Mouse (Mus musculus) cerebellum, adult 2 months (tissue): ENCODE results near the gene Slc2a9. TPM values are rescaled to one million over a fixed set of nuclear protein-coding genes. Genes with fewer than 3 reads are reported as not detected.

Experiments used
- DNase-seq, 2 experiments: peaks; one replicate each; pipeline ENCODE4 v3.0.0; 2021
- H3K27ac ChIP-seq: fragments of 200-500 bp; 2 replicates; pipeline ENCODE4 v1.5.1; 2012; ENCODE audit warnings: low read length, control low read depth, inconsistent platforms; ENCODE audit not compliant: insufficient read depth
- H3K27me3 ChIP-seq: fragments of 200-500 bp; 2 replicates; pipeline ENCODE4 v1.6.1; 2012; ENCODE audit warnings: inconsistent platforms, mild to moderate bottlenecking, low read length, moderate library complexity; ENCODE audit not compliant: control insufficient read depth, insufficient read depth
- H3K4me1 ChIP-seq: fragments of 200-500 bp; 2 replicates; pipeline ENCODE4 v1.6.1; 2011; ENCODE audit warnings: low read length; ENCODE audit not compliant: control insufficient read depth, insufficient read depth
- H3K4me3 ChIP-seq: fragments of 200-500 bp; replicated peaks from 2 replicates; pipeline ENCODE3; 2011; ENCODE audit warnings: mild to moderate bottlenecking, low read depth, low read length, control low read depth; ENCODE audit not compliant: insufficient read depth
- CTCF ChIP-seq: fragments of 200-500 bp; IDR thresholded peaks from 2 replicates; pipeline ENCODE4 v1.5.1; 2011; ENCODE audit warnings: low read depth, mild to moderate bottlenecking, control low read depth, low read length, moderate library complexity, borderline replicate concordance; ENCODE audit not compliant: insufficient read depth
- POLR2A ChIP-seq: fragments of 200-500 bp; IDR thresholded peaks from 2 replicates; pipeline ENCODE4 v1.6.1; 2011; ENCODE audit warnings: low read length, control low read depth, borderline replicate concordance; ENCODE audit not compliant: insufficient read depth
- WGBS: fragments of 180-500 bp; shearing (Covaris S2); methylation state at CpG from one replicate; pipeline ENCODE4 v1.1.7; 2018; 5-methylcytosine and 5-hydroxymethylcytosine counted together
- polyA plus RNA-seq: library from polyadenylated mRNA; depleted of rRNA; stranded (reverse); fragments of >200 nt; gene quantifications from 2 replicates; pipeline ENCODE4 v1.2.3, GENCODE M21; 2012

Slc2a9 gene
- polyA plus RNA-seq, 1 experiment = 1.6 TPM

- DNase-seq = no peak
- Histone ChIP-seq H3K27ac (no peak overlapping the region), H3K4me1 (peaks cover 20% of the 10 kb centered on the region), H3K4me3 (no peak overlapping the region), H3K27me3 (no peaks in the 10 kb centered on the region)
- 90% methylated on average over 1 of the region's 1 CpGs for WGBS
- TF ChIP-seq POLR2A (no peak), CTCF (no peak)
Measured at GRCm38 (mm10) chr5:38540898-38541297, 38.0 kb upstream of the Slc2a9 start.

- TF ChIP-seq POLR2A (no peak), CTCF (no peak)
- WGBS = 33% methylated on average over 8 of the region's 8 CpGs
- no peak for DNase-seq
- Histone ChIP-seq H3K27me3 (no peaks in the 10 kb centered on the region), H3K4me1 (peaks cover 8% of the 10 kb centered on the region; the same call in 1 of the 2 replicates), H3K4me3 (no peak overlapping the region), H3K27ac (no peak overlapping the region)
Measured at GRCm38 (mm10) chr5:38538508-38538907, 35.6 kb upstream of the Slc2a9 start.

- WGBS = 69% methylated on average over 4 of the region's 4 CpGs
- peaks cover 1% of the 10 kb centered on the region; the same call in 1 of the 2 replicates for H3K4me1 ChIP-seq
- no peak overlapping the region for H3K4me3 ChIP-seq
- TF ChIP-seq CTCF (no peak), POLR2A (no peak)
- no peak overlapping the region for H3K27ac ChIP-seq
- no peaks in the 10 kb centered on the region for H3K27me3 ChIP-seq
- no peak for DNase-seq
Measured at GRCm38 (mm10) chr5:38537845-38538244, 34.9 kb upstream of the Slc2a9 start.

- WGBS = 71% methylated on average over 3 of the region's 3 CpGs
- H3K4me1 ChIP-seq = peaks cover 10% of the 10 kb centered on the region
- no peak for DNase-seq
- H3K27ac ChIP-seq = no peak overlapping the region
- no peak for TF ChIP-seq CTCF
- TF ChIP-seq POLR2A = no peak
- no peak overlapping the region for H3K4me3 ChIP-seq
- H3K27me3 ChIP-seq = no peaks in the 10 kb centered on the region
Measured at GRCm38 (mm10) chr5:38536822-38537221, 33.9 kb upstream of the Slc2a9 start.

- Histone ChIP-seq H3K4me1 (peaks cover 21% of the 10 kb centered on the region), H3K27ac (peak overlapping the region; percentile 35), H3K27me3 (no peaks in the 10 kb centered on the region), H3K4me3 (no peak overlapping the region)
- peak; percentile 80 to 93 for DNase-seq
- TF ChIP-seq CTCF (no peak), POLR2A (no peak)
- WGBS = 6% methylated on average over 4 of the region's 4 CpGs
Measured at GRCm38 (mm10) chr5:38532084-38532483, 29.1 kb upstream of the Slc2a9 start.

GRCm38 (mm10) chr5:38529724-38530428 is 26.9 kb upstream of the Slc2a9 start:
- WGBS = 79% methylated on average over 6 of the region's 6 CpGs
- DNase-seq = no peak

GRCm38 (mm10) chr5:38522977-38523376 is 20.0 kb upstream of the Slc2a9 start:
- no peaks in the 10 kb centered on the region for H3K27me3 ChIP-seq
- H3K4me3 ChIP-seq = no peak overlapping the region
- H3K27ac ChIP-seq = no peak overlapping the region
- H3K4me1 ChIP-seq = no peaks in the 10 kb centered on the region
- WGBS = 85% methylated on average over 5 of the region's 5 CpGs
- DNase-seq = no peak
- TF ChIP-seq POLR2A (no peak), CTCF (no peak)

More at GRCm38 (mm10) chr5:38529724-38530428, 26.9 kb upstream of the Slc2a9 start:
- Histone ChIP-seq H3K27me3 (no peaks in the 10 kb centered on the region), H3K27ac (no peak overlapping the region), H3K4me1 (peaks cover 21% of the 10 kb centered on the region), H3K4me3 (no peak overlapping the region)
- TF ChIP-seq POLR2A (no peak), CTCF (peak; percentile 47)

- H3K4me1 ChIP-seq = peaks cover 3% of the 10 kb centered on the region; the same call in 1 of the 2 replicates
- no peak for DNase-seq
Measured at GRCm38 (mm10) chr5:38520838-38521237, 17.9 kb upstream of the Slc2a9 start.

More at GRCm38 (mm10) chr5:38520838-38521237, 17.9 kb upstream of the Slc2a9 start:
- Histone ChIP-seq H3K27ac (no peak overlapping the region), H3K4me3 (no peak overlapping the region), H3K27me3 (no peaks in the 10 kb centered on the region)
- TF ChIP-seq POLR2A = no peak
- no peak for TF ChIP-seq CTCF
- WGBS = 57% methylated on average over 1 of the region's 1 CpGs
